Mouse (Mus musculus): ENCODE results near the gene Polr2i. TPM values are rescaled to one million over a fixed set of nuclear protein-coding genes. Genes with fewer than 3 reads are reported as not detected.

Gene Polr2i
- polyA plus RNA-seq (2012; rRNA removed), result 52.4 and 53.8 TPM in 2 replicates

GRCm38 (mm10) chr7:30231669-30232454 is at the start of gene Polr2i, which contains the start of gene Tbcb:
Polr2i (plus strand) TSS chr7:30231948.
Tbcb (minus strand) TSS chr7:30232272.

GRCm38 (mm10) chr7:30183879-30184289 is 47.9 kb upstream of the Polr2i start, which contains the start of gene Cox7a1:
Cox7a1 (plus strand) TSS chr7:30184144.

GRCm38 (mm10) chr7:30198481-30198971 is 33.2 kb upstream of the Polr2i start, which contains the start of gene Capns1:
Capns1 (minus strand) TSS chr7:30198811.

GRCm38 (mm10) chr7:30235625-30236024 is 3.9 kb downstream of the Polr2i start, which contains the start of gene Ovol3:
Ovol3 (minus strand) TSS chr7:30235725.

GRCm38 (mm10) chr7:30279951-30280669 is 48.4 kb downstream of the Polr2i start, which contains the start of the genes Thap8 and Wdr62:
Thap8 (plus strand) TSS chr7:30280094.
Wdr62 (minus strand) TSS chr7:30280419.

Other genes with a start within 250 kb of the Polr2i start
- 6.4 and 7.6 TPM in 2 replicates for gene Zfp568, start 248.0 kb upstream of the Polr2i start, polyA plus RNA-seq (2012; rRNA removed)
- gene Zfp14, start 180.6 kb upstream of the Polr2i start, polyA plus RNA-seq (2012; rRNA removed), result 0.67 and 0.68 TPM in 2 replicates
- 0.34 and 0.35 TPM in 2 replicates for gene Zfp82, start 159.0 kb upstream of the Polr2i start, polyA plus RNA-seq (2012; rRNA removed)
- gene Gm26920, start 141.5 kb upstream of the Polr2i start, polyA plus RNA-seq (2012; rRNA removed), result 0.04 and 0.05 TPM in 2 replicates
- 0.59 and 0.87 TPM in 2 replicates for gene Zfp566, start 141.4 kb upstream of the Polr2i start, polyA plus RNA-seq (2012; rRNA removed)
- 7.9 and 8.2 TPM in 2 replicates for gene Zfp260, start 137.2 kb upstream of the Polr2i start, polyA plus RNA-seq (2012; rRNA removed)
- gene Zfp382, start 110.0 kb upstream of the Polr2i start, polyA plus RNA-seq (2012; rRNA removed), result 0.58 and 0.79 TPM in 2 replicates
- 19.5 and 20.2 TPM in 2 replicates for gene Zfp146, start 62.2 kb upstream of the Polr2i start, polyA plus RNA-seq (2012; rRNA removed)
- gene Cox7a1, start 47.8 kb upstream of the Polr2i start, polyA plus RNA-seq (2012; rRNA removed), result 8.5 and 12.2 TPM in 2 replicates
- gene Capns1, start 33.1 kb upstream of the Polr2i start, polyA plus RNA-seq (2012; rRNA removed), result 118 and 128 TPM in 2 replicates
- gene Tbcb, start 324 bp downstream of the Polr2i start, polyA plus RNA-seq (2012; rRNA removed), result 16.3 and 18.1 TPM in 2 replicates
- not detected in 2 replicates for gene Ovol3, start 3.8 kb downstream of the Polr2i start, polyA plus RNA-seq (2012; rRNA removed)
- 0.03 and 0.06 TPM in 2 replicates for gene Thap8, start 48.1 kb downstream of the Polr2i start, polyA plus RNA-seq (2012; rRNA removed)
- 7.1 and 8.5 TPM in 2 replicates for gene Wdr62, start 48.5 kb downstream of the Polr2i start, polyA plus RNA-seq (2012; rRNA removed)
- 0.48 and 1.3 TPM in 2 replicates for gene Clip3, start 59.8 kb downstream of the Polr2i start, polyA plus RNA-seq (2012; rRNA removed)
- gene Alkbh6, start 76.8 kb downstream of the Polr2i start, polyA plus RNA-seq (2012; rRNA removed), result 18.7 and 21.2 TPM in 2 replicates
- 33.6 and 40.1 TPM in 2 replicates for gene Syne4, start 82.9 kb downstream of the Polr2i start, polyA plus RNA-seq (2012; rRNA removed)
- 0.35 and 0.37 TPM in 2 replicates for gene E130208F15Rik, start 89.8 kb downstream of the Polr2i start, polyA plus RNA-seq (2012; rRNA removed)
- gene Sdhaf1, start 91.9 kb downstream of the Polr2i start, polyA plus RNA-seq (2012; rRNA removed), result 6.4 and 7.1 TPM in 2 replicates
- gene Lrfn3, start 130.8 kb downstream of the Polr2i start, polyA plus RNA-seq (2012; rRNA removed), result 4.1 and 4.2 TPM in 2 replicates
- 219 and 235 TPM in 2 replicates for gene Tyrobp, start 181.8 kb downstream of the Polr2i start, polyA plus RNA-seq (2012; rRNA removed)
- 9.2 and 10.5 TPM in 2 replicates for gene Hcst, start 187.9 kb downstream of the Polr2i start, polyA plus RNA-seq (2012; rRNA removed)
- 1.9 TPM in 2 replicates for gene Nfkbid, start 189.8 kb downstream of the Polr2i start, polyA plus RNA-seq (2012; rRNA removed)
- 2.4 and 2.6 TPM in 2 replicates for gene Aplp1, start 213.6 kb downstream of the Polr2i start, polyA plus RNA-seq (2012; rRNA removed)
- 0.08 and 0.24 TPM in 2 replicates for gene Kirrel2, start 225.7 kb downstream of the Polr2i start, polyA plus RNA-seq (2012; rRNA removed)
- 0.01 and 0.06 TPM in 2 replicates for gene Nphs1, start 226.4 kb downstream of the Polr2i start, polyA plus RNA-seq (2012; rRNA removed)

Measured in liver, embryonic 18 days (tissue).